Mouse (Mus musculus): ENCODE data around the gene Polr2c. TPM values are rescaled to one million over a fixed set of nuclear protein-coding genes. Genes with fewer than 3 reads are reported as not detected.

Gene Polr2c
- polyA plus RNA-seq, 1 experiment from 2014 or later, result 154 TPM

GRCm38 (mm10) chr8:94922602-94923001 lies 65.4 kb downstream of the Polr2c start:
- no peak for DNase-seq (ENCODE audit: low spot score)
- Histone ChIP-seq H3K27ac (0 out of 2 replicates have a peak overlapping the region, but pooled peaks have one; percentile 46), H3K27me3 (ENCODE audit: insufficient read depth, poor library complexity, severe bottlenecking) (peaks cover 23% of the 10 kb centered on the region), H3K4me1 (replicated peaks) (peaks cover 24% of the 10 kb centered on the region), H3K9me3 (no peaks in the 10 kb centered on the region), H3K36me3 (no peaks in the 10 kb centered on the region), H3K4me3 (no peak overlapping the region)
- WGBS, result 28% methylated on average over 8 of the region's 8 CpGs

Other genes with a start within 250 kb of the Polr2c start
- gene Arl2bp, start 190.8 kb upstream of the Polr2c start, polyA plus RNA-seq (2016; fragmentation: Nextera tagmentation; extraction: Ambion mirVana), result 205 and 217 TPM in 2 replicates
- 0.15 and 0.21 TPM in 2 replicates for gene Pllp, start 161.2 kb upstream of the Polr2c start, polyA plus RNA-seq (2016; fragmentation: Nextera tagmentation; extraction: Ambion mirVana)
- gene Ccl22, start 111.9 kb upstream of the Polr2c start, polyA plus RNA-seq (2016; fragmentation: Nextera tagmentation; extraction: Ambion mirVana), result not detected in 2 replicates
- gene Cx3cl1, start 85.4 kb upstream of the Polr2c start, polyA plus RNA-seq (2016; fragmentation: Nextera tagmentation; extraction: Ambion mirVana), result 12.2 and 13.3 TPM in 2 replicates
- gene Ccl17, start 47.0 kb upstream of the Polr2c start, polyA plus RNA-seq (2016; fragmentation: Nextera tagmentation; extraction: Ambion mirVana), result not detected in 2 replicates
- 52.2 and 52.3 TPM in 2 replicates for gene Coq9, start 19.1 kb upstream of the Polr2c start, polyA plus RNA-seq (2016; fragmentation: Nextera tagmentation; extraction: Ambion mirVana)
- gene Ciapin1, start 19.1 kb upstream of the Polr2c start, polyA plus RNA-seq (2016; fragmentation: Nextera tagmentation; extraction: Ambion mirVana), result 181 and 194 TPM in 2 replicates
- gene Dok4, start 18.9 kb downstream of the Polr2c start, polyA plus RNA-seq (2016; fragmentation: Nextera tagmentation; extraction: Ambion mirVana), result 14.6 and 16.9 TPM in 2 replicates
- gene Ccdc102a, start 60.6 kb downstream of the Polr2c start, polyA plus RNA-seq (2016; fragmentation: Nextera tagmentation; extraction: Ambion mirVana), result 15.7 and 17.5 TPM in 2 replicates
- 0.22 and 0.68 TPM in 2 replicates for gene Adgrg5, start 66.2 kb downstream of the Polr2c start, polyA plus RNA-seq (2016; fragmentation: Nextera tagmentation; extraction: Ambion mirVana)
- 101 and 186 TPM in 2 replicates for gene Adgrg1, start 117.3 kb downstream of the Polr2c start, polyA plus RNA-seq (2016; fragmentation: Nextera tagmentation; extraction: Ambion mirVana)
- 3.2 and 3.5 TPM in 2 replicates for gene Adgrg3, start 160.2 kb downstream of the Polr2c start, polyA plus RNA-seq (2016; fragmentation: Nextera tagmentation; extraction: Ambion mirVana)
- 0.68 and 0.88 TPM in 2 replicates for gene Drc7, start 197.7 kb downstream of the Polr2c start, polyA plus RNA-seq (2016; fragmentation: Nextera tagmentation; extraction: Ambion mirVana)
- 37.7 and 41.6 TPM in 2 replicates for gene Katnb1, start 223.7 kb downstream of the Polr2c start, polyA plus RNA-seq (2016; fragmentation: Nextera tagmentation; extraction: Ambion mirVana)